Mouse (Mus musculus) thymus, postnatal 4 days (tissue): ENCODE data around the gene Sh3bp2.
A peak's percentile ranks its signal among the peaks of the same experiment; 100 is the strongest.
"Not testable (repeated sequence)": the region's sequence is repeated elsewhere in the genome, so short reads cannot be mapped to it uniquely, and the experiment has no call there.

Source experiments
- DNase-seq: peaks from one replicate; pipeline ENCODE4 v3.0.0; 2021

Sh3bp2 gene

DNA sequence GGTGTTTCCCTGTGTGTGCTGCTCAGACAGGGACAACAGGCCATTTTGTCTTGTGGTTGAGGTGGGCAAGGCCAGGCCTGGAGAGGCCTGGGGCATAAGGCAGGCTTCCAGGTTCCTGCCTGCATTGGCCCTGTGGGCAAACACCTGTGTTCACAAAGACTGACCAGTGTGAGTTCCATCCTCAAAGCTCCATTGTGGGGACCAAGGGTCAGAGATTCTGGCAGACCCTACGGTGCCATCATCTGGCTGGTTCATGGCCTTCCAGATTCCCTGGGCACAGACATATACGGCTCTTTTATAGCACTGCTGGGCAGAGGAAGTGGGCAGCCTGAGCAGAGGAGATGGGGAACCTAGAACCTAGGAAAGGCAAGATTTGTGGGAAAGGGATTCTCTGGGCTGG is 1.7 kb downstream of the Sh3bp2 start:
- no peak for DNase-seq

DNA sequence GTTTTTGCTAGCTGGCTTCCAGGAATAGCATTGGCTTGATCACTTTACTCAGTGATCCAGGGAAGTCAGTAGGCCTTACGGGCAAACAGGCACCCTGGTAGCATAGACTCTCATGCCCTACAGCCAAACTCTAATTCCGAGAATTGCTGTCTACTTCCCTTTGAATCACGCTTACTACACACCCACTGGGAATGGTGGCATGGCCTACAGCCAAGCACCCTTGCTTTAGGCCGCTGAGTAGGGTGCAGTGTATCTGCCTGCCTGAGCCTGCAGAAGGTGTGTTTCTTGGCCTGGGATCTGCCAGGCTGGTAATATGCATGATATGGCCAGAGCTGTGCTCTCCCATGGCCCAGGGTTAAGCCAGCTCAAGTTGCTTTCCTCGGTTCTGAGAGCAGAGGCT is 3.1 kb downstream of the Sh3bp2 start:
- no peak for DNase-seq

DNA sequence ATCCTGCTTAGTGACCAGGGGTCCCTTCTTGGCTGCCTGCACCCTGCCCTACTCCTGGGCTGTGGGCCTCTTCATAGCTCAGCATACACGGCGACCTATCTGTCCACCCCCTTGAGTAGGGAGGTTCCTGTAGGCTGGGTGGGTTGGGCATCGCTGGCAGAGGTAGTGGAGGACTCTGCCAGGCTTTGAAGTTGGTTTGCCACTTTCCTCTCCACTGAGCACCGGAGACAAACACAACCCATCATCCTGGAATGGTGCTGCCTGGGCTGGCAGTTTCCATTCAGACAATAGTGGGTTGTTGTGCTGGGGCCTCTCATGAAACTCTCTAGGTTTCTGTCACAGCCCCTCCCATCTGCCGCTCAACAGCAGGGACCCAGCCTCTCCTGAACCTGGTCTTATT is 4.5 kb downstream of the Sh3bp2 start:
- DNase-seq, result no peak

DNA sequence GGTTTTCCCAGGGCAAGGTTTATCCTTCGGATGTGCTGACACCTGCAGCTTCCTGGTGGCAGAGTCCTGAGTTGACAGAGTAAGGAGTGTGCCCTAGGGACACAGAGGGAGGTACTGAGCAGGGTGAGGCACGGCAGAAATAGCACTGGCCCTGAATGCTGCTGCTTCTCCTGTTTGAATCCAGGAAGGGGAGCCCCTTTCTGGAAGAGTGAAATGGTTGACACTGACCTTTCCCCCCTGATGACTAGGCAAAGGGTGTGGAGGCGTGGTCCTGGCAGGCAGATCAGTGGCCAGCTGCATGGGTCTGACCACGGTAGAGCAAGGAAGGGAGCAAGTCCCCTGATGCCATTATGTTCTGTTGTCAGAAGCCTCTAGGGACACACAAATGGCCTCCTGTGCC is 5.0 kb downstream of the Sh3bp2 start:
- DNase-seq, result no peak

DNA sequence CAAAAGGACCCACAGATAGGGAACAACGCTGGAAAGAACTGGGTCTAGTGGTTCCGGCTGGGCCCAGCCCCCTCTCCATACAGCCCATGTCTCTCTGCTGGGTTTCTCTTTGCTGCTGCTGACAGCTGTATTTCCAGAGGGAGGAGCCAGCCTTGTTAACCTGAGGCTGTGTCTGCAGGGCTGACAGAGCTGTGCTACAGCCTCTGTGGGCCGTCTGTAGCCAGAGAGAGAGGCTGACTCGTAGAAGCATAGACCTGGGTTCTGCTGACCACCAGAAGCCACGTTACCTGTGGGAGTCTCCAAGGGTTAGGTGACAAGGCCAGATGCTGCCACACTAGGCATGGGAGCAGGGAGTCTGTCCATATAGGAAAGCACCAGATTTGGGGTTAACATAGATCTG is 7.4 kb downstream of the Sh3bp2 start:
- DNase-seq, result no peak

DNA sequence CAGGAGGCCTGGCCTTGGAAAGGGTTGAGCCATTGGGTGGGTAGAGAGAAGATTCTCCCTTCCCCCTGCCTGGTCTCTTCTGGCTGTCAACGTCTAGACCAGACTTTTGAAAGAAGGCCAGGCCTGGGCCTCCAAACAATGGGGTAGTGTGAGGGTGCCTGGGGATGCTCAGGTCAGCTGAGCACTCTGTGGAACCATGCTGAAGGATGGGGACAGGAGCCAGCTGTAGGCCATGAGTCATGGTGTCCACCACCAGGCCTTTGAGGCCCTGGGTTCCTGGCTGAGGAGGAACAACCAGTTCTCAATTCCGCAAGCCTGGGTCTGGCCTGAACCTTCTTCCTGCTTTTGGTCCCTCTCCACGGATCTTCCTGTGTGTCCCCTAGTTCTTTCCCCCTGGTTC is 8.2 kb downstream of the Sh3bp2 start:
- DNase-seq, result no peak

DNA sequence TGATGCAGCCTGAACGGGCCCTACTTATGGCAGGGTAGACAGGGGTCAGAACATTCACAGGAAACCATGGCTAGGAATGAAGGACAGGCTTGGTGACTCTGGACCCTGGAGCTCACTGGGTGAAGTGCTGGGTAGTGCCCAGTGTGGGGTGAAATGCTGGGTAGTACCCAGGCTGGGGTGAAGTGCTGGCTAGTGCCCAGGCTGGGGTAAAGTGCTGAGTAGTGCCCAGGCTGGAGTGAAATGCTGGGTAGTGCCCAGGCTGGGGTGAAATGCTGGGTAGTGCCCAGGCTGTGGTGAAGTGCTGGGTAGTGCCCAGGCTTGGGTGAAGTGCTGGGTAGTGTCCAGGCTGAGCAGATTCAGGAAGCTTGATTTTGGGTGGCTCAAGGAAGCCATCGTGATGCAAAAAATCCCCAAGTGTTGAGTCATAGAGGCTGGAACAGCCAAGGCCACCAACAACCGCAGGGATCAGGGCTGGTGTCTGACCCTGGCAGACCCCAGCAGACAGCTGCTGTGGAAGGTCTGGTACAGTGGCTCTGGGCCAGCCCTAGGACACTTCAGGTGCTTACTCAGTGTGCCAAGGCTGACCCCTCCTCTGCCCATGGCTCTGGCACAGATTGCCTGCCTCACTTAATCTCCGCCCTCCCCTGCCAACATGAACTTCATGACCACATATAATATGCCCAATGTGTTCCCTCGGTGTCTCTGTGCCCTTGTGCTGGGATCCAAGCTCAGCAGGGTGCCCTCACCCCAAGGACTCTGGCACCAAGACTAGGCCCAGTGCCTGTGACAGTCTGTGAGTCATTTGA is 9.3 kb downstream of the Sh3bp2 start:
- DNase-seq, result no peak

DNA sequence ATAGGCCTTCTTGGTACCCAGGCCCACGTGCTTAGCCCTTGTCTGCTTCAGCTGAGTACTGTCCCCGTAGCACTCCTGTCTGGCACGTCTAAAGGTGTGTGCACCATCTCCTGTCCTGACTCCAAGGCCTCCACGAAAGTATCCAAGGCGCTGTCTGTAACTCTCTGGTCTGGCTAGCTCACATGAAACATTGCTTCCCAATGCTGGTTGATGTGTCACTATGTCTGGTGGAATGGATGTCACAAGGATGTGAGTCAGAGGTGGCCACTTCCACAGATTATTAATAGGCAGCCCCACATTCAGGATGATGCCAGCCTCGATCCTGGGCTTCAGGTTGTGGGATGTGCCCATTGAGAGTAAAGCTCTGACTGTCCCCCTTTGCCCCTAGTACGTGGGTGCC is 10.2 kb downstream of the Sh3bp2 start:
- DNase-seq, result no peak

DNA sequence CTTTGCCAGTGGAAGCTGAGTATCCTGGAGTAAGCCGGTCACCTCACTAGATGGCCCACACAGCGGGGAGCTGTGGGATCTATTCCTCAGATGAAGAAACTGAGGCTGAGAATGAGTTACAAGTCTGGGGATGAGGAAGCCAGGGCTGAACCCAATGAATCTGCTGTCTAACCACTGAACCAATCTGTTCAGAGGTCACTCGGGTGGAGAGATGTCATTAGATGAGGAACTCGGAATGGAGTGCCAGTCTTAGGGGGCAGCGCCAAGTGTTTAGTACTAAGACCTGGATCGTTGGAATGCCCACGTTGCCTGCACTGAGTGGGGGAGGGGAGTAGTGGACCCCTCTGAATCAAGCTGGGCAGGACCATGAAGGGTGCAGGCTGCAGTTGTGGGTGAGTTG is 12.4 kb downstream of the Sh3bp2 start:
- no peak for DNase-seq

DNA sequence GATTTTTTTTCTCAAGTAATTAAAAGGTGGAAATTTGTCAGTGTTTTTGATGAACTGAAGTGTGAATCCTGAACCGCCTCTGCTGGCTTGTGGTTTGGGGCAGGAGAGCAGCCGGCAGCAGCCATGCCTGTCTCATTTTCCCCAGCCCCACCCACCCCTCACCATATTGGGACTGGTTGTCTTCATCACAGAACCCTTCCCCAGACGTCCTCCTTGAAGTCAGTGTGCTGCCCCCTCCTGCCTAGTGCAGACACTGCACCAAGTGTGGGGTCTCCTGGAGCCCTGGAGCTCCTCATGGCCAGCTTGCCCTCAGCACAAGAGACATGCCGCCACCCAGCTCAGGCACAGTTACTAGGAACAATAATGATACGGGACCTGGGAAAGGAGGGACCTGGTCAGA is 12.9 kb downstream of the Sh3bp2 start:
- DNase-seq, result peak; percentile 87

DNA sequence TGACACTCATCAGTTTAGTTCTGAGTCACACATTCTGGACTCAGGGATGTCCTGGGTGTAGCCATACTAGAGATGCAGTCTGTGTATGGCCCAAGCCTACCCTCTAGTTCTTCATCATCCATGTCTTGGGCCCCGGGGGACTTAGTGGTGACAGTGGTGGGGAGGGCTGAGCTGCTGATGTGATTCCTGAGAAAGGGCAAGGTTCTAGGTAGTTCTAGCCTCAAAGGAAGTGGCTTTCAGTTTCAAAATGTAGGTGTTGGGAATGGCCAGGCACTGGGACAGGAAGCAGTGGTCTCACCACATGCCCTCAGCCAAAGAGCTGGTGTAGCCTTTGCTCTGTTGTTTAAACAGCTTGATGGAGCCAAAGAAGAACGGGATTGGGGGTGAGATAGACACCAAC is 13.5 kb downstream of the Sh3bp2 start:
- DNase-seq, result no peak

DNA sequence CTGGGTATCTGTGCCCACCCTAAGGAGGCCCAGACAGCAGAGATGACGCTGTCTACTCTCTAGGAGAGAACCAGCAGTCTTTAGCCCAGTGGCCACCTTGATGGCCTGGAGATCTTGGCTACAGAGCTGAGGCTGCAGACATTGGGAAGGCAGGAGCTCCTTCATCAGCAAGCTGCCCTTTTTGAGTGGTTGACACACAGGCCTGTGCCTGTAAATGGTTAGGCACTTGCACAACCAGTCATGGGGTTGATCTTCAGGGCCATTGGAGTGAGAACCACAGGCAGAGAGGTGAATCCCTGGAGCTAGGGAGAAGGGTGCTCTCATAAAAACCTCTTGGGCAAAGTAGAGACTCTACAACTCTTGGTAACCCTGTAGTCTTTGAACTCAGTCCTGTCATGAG is 16.5 kb downstream of the Sh3bp2 start:
- no peak for DNase-seq

DNA sequence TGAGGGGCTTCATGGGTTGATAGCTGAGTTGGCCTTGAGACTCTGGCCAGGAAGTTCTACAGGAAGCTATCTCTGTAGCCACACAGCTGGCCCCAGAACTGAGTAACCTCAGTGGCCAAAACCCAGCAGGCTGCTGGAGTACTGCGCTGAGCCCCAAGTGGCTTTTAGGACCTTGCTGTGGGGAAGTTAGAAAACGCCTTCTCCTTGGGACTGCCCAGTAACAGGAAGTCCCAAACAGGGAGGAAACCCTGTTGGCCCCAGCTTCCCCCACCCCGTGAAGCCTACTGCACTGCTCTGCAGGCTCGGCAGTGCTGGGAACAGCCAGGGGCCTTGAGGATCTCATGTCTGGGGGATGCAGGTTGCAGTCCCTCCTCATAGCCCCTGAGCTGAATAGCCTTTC is 17.5 kb downstream of the Sh3bp2 start:
- peak; percentile 29 for DNase-seq

DNA sequence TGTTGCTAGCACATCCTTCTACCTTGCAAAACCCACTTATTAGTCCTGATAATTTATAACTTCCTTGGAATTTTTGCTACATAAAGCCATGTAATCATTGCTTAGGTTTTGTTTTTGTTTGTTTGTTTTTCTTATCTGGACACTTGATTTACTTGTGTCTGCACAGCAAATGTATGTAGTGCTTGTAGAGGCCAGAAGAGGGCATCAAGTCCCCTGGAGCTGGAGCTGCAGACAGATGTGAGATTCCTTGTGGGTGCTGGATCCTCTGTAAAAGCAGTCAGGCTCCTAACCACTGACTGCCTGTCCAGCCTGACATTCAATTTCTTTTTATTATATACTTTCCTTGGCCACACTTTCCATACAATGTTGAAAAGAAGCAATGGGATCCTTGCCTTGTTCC is 21.8 kb downstream of the Sh3bp2 start:
- DNase-seq, result peak; percentile 52

DNA sequence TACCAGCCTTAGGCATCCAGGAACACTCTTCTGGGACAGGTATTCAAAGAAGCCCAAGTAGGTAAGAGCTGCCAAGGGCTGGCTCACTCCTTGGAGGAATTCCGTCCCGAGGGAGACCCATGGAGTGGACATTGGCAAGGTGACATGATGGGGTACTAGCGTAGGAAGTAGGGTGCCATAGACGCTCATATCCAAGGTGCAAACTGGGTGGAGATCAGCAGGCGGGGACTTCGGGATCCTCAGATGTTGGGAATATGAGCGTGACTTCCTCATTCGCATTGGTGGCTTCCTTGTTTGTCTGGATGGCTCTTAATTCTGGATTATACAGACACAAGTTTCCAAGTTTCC is 23.5 kb downstream of the Sh3bp2 start:
- no peak for DNase-seq

DNA sequence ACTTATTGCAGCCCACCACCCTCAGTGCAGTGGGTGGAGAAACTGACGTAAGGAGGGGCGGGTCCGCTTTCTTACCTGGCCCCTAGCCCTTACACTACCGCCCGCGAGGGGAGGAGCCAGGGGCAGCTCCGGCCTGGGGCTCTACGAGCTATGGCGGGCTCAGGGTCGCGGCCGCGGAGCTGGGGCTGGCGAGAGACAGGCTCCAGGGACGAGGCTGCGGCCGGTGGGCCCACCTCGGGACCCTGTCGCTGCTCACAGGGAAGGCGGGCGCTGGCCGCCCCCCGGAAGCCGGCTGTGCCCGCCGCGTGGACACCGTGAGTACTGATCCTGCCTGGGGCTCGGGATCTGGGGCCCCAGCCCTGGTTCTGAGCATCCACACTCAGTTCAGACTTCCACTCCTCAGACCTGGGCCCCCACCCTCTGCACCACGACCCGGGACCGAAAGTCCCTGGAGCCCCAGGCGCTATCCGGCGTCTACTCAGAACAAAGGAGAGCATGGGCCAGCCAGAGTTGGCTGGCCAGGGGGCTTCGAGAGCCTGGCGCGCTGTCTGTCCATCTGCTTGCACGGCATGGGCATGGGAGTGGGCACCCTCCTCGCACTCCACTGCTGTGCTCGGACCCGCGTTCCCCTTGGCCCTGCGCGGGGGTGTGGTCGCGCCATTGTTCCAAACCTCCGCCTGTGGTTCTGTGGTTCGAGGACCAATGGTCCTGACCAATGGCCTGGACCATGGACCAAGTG is 24.0 kb downstream of the Sh3bp2 start:
- peak; percentile 66 for DNase-seq

DNA sequence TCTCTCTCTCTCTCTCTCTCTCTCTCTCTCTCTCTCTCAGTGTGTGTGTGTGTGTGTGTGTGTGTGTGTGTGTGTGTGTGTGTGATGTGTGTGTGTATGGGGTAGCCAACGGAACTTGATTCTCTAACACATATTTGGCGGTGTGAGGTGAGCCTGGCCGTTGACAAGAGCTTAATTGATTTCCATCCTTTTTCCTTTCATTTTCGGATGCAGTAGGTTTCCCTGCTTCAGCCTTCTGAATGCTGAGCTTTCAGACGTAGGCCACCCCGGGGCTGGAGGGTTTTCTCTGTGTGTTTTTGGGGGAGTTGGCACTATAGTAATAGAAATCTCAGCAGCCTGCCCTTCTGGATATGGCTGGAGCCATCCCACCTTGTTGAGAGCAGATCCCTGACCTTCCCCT is 24.6 kb downstream of the Sh3bp2 start:
- no peak for DNase-seq

DNA sequence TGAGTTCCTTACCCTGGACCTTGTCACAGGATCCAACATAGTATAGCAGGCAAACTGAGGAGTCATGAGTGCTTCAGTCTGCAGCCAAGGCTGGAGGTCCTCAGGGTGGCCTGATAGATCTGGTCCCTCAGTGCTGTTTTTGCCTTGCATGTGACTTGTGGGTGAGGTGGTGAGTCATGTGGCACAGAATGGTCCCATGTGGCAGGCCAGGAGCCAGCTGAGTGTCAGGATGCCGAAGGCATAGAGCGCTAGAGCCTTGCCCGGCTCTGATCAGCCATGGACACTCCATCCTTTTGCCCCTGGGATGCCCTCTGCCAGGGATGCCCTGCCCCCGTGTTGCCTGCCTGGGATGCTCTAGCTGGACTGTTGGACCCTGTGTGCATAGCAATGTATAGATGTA is 26.2 kb downstream of the Sh3bp2 start:
- DNase-seq, result no peak

DNA sequence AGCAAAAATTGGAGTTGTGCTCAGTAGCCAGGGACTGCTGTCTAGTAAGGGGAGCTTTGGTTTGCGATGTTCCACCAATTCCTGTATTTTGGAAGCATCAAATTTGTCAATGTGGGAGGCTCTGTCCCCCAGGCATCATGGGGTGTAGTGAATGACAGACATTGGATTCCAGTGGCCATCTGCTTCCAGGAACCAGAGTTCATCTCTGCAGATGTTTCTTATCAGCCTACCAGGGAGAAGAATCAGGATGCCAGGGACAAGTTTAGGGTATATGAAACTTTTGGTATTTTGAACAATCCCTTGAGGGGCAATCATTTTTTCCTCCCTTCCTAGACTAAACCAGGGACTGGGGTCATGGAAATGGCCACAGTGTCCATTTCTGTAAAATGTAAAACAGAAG is 38.2 kb downstream of the Sh3bp2 start:
- no peak for DNase-seq

DNA sequence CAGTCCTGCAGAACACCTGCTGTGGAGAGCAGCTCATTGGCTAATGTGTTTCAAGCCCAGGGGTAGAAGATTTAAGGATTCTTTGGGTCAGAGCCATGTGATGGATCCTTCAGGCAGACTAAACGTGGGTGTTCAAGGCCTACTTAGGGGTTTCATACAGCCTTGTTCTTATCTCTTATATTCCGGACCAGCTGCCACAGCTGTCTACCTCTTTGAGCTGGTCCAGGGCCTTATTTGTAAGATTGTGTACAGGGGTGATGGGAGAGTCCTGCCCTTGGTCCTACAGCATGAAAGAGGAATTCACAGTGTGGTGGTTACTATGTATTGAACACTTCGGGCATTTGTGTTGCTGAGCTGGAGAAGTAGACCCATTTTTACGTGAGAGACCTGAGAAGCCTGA is 38.7 kb downstream of the Sh3bp2 start:
- no peak for DNase-seq

DNA sequence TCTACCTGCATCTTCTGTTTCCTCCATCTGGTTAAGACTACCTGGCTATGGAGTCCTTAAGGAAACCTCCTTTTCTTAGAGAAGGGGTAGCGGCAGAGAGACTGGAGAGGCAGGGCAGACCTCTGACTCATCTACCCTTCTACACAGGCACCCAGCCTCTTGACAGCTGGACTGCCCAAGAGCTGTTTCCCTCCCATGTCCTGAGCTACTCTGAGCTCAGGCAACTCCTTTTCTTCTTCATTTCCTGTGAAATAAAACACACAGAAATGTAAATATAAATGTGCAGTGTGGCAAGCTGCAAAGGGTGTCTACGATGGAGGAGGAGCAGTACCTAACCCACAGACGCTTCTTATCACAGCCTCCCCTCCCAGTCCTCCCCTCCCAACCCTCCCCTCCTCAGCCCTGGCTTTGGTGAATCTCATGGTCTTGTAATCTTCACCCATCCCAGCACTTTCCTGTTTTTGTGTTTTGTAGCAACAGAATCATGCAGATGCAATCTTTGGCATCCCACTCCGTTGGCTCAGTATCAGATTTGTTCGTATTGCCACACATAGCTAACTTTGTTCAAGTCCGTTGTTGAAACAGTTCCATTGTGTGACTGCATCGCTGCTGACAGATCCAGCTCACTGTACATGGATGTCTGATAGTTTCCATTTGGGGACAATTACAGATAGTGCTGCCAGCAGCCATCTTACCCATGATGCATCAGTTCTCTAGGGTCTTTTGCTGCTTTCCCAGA is 40.1 kb downstream of the Sh3bp2 start:
- DNase-seq, result no peak

DNA sequence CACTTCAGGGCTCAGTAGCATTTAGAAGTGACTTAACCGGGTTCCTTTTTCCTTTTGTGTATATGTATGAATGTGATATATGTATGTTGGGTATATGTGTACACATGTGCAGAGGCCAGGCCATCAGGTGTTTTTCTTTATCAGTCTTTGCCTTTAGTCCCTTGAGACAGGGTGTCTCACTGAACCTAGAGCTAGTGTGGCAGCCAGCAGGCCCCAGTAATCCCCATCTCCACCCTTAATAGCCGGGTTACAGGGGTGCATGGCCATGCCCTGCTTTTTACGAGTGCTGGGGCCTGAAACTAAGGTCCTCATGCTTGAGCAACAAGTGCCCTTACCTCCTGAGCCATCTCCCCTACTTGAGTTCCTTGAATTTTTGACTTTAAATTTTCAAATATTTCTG is 45.9 kb downstream of the Sh3bp2 start:
- DNase-seq, result no peak

DNA sequence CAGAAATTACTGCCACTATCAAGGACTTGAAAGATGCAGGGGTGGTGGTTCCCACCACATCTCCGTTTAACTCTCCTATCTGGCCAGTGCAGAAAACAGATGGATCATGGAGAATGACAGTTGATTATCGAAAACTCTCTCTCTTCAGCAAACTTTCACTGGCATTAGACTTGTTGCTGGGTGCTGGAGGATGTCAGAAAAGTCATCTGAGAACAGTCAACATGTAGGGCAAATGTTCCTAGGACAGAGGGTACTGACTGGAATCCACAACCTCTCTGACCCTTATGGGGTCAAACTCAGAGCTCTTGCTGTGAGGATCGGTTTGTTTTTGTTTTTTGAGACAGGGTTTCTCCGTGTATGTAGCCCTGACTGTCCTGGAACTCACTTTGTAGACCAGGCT is 46.9 kb downstream of the Sh3bp2 start:
- DNase-seq, result not testable (repeated sequence)
